Mouse (Mus musculus) thymus, postnatal 25 days (tissue): ENCODE measurements around the gene Ctsc.
"Not testable (repeated sequence)": the region's sequence is repeated elsewhere in the genome, so short reads cannot be mapped to it uniquely, and the experiment has no call there.

Experiments used
- DNase-seq: peaks from one replicate; pipeline ENCODE4 v3.0.0; 2022

The Ctsc gene

GRCm38 (mm10) chr7:88277858-88278627, at the start of gene Ctsc:
Gene Ctsc, plus strand, starts transcription at chr7:88278085.
- DNase-seq: peak; percentile 96

- no peak for DNase-seq
These were observed 48.8 kb upstream of the Ctsc start for GRCm38 (mm10) chr7:88229051-88229450.

GRCm38 (mm10) chr7:88230121-88230520, 47.8 kb upstream of the Ctsc start:
- DNase-seq: no peak

GRCm38 (mm10) chr7:88230756-88231522, 46.9 kb upstream of the Ctsc start:
- no peak for DNase-seq

- no peak for DNase-seq
These were observed 34.8 kb upstream of the Ctsc start for GRCm38 (mm10) chr7:88243059-88243458.

- DNase-seq: no peak
These were observed 33.4 kb upstream of the Ctsc start for GRCm38 (mm10) chr7:88244462-88244861.

GRCm38 (mm10) chr7:88250380-88250779, 27.5 kb upstream of the Ctsc start:
- not testable (repeated sequence) for DNase-seq

GRCm38 (mm10) chr7:88251535-88251934, 26.4 kb upstream of the Ctsc start:
- no peak for DNase-seq

GRCm38 (mm10) chr7:88252129-88252528, 25.8 kb upstream of the Ctsc start:
- no peak for DNase-seq

GRCm38 (mm10) chr7:88254884-88255283, 23.0 kb upstream of the Ctsc start:
- no peak for DNase-seq

GRCm38 (mm10) chr7:88259155-88259925, 18.5 kb upstream of the Ctsc start:
- no peak for DNase-seq

- DNase-seq: no peak
These were observed 16.1 kb upstream of the Ctsc start for GRCm38 (mm10) chr7:88261799-88262198.

- no peak for DNase-seq
These were observed 13.0 kb upstream of the Ctsc start for GRCm38 (mm10) chr7:88264861-88265260.

GRCm38 (mm10) chr7:88269913-88270312, 8.0 kb upstream of the Ctsc start:
- no peak for DNase-seq

GRCm38 (mm10) chr7:88271531-88271930, 6.4 kb upstream of the Ctsc start:
- DNase-seq: no peak

GRCm38 (mm10) chr7:88276914-88277765, 745 bp upstream of the Ctsc start:
- peak; percentile 35 for DNase-seq

GRCm38 (mm10) chr7:88278628-88279196, 827 bp downstream of the Ctsc start:
- no peak for DNase-seq

GRCm38 (mm10) chr7:88285276-88285675, 7.4 kb downstream of the Ctsc start:
- DNase-seq: no peak

- DNase-seq: no peak
These were observed 13.2 kb downstream of the Ctsc start for GRCm38 (mm10) chr7:88291036-88291435.

GRCm38 (mm10) chr7:88292044-88292443, 14.2 kb downstream of the Ctsc start:
- DNase-seq: no peak

GRCm38 (mm10) chr7:88293907-88294306, 16.0 kb downstream of the Ctsc start:
- DNase-seq: no peak

GRCm38 (mm10) chr7:88295989-88296388, 18.1 kb downstream of the Ctsc start:
- DNase-seq: no peak
